Comparison of ENCODE assay signal across 19 mouse cellular contexts in the genomic region with DNA sequence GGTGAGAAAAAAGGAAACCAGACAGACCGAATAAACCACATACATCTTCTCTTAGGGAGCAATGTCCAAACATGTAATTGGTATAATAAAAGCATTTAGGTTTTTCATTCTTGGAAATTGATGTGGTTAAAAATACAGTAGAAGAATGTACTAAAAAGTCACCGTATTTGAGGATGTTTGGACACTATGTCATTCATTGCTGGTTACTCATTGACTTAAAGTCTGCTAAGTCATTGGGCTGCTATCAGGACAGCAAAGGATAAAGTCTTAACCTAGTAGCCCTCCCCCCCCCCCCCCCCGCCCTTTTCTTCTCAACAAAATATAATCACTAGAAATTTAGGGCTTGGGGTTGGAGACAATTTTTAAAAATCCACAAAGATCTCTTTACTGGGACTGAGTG.
"Had no signal": no experiment of that assay in that cellular context is flagged by ENCODE, and none has a peak within 500 bp of the region (broad histone marks: within the 10 kb centered on the region; RNA-seq: fewer than 3 reads in every experiment).

No protein-coding gene starts in this region.

- H3K9ac ChIP-seq: limb, embryonic 12.5 days; limb, embryonic 15.5 days; liver, embryonic 15.5 days; lung, embryonic 14.5 days; midbrain, embryonic 12.5 days; midbrain, embryonic 15.5 days; neural tube, embryonic 12.5 days; neural tube, embryonic 15.5 days; stomach, embryonic 15.5 days had no signal

- H3K36me3 ChIP-seq: limb, embryonic 12.5 days; limb, embryonic 15.5 days; liver, embryonic 15.5 days; midbrain, embryonic 12.5 days; midbrain, embryonic 15.5 days; neural tube, embryonic 12.5 days; neural tube, embryonic 15.5 days; stomach, embryonic 15.5 days had no signal

- H3K4me2 ChIP-seq: limb, embryonic 12.5 days; limb, embryonic 15.5 days; liver, embryonic 15.5 days; lung, embryonic 14.5 days; midbrain, embryonic 12.5 days; midbrain, embryonic 15.5 days; neural tube, embryonic 12.5 days; neural tube, embryonic 15.5 days; stomach, embryonic 15.5 days had no signal

- H3K4me3 ChIP-seq: limb, embryonic 12.5 days; limb, embryonic 15.5 days; liver, embryonic 15.5 days; midbrain, embryonic 12.5 days; midbrain, embryonic 15.5 days; neural tube, embryonic 12.5 days; neural tube, embryonic 15.5 days; stomach, embryonic 15.5 days had no signal

- H3K4me1 ChIP-seq: limb, embryonic 12.5 days; limb, embryonic 15.5 days; midbrain, embryonic 12.5 days; midbrain, embryonic 15.5 days; neural tube, embryonic 12.5 days; neural tube, embryonic 15.5 days; stomach, embryonic 15.5 days had no signal

- ATAC-seq: lung, postnatal 0 days; midbrain, embryonic 15.5 days had no signal

- H3K9me3 ChIP-seq: limb, embryonic 12.5 days; limb, embryonic 15.5 days; liver, embryonic 15.5 days; midbrain, embryonic 12.5 days; midbrain, embryonic 15.5 days; neural tube, embryonic 12.5 days; neural tube, embryonic 15.5 days; stomach, embryonic 15.5 days had no signal

- DNase-seq: kidney, adult 18-20 months; kidney, postnatal 36 days; left cerebral cortex, postnatal 4 days; lung, embryonic 14.5 days; retina, postnatal 1 day; right cerebral cortex, postnatal 25 days; spleen, adult 18-20 months; thymus, postnatal 36 days had no signal

- H3K27ac ChIP-seq: kidney, postnatal 0 days; limb, embryonic 12.5 days; limb, embryonic 15.5 days; liver, embryonic 15.5 days; macrophage; midbrain, embryonic 12.5 days; midbrain, embryonic 15.5 days; neural tube, embryonic 12.5 days; neural tube, embryonic 15.5 days; stomach, embryonic 15.5 days had no signal

- H3K27me3 ChIP-seq: limb, embryonic 12.5 days; limb, embryonic 15.5 days; liver, embryonic 15.5 days; midbrain, embryonic 12.5 days; midbrain, embryonic 15.5 days; neural tube, embryonic 12.5 days; neural tube, embryonic 15.5 days; stomach, embryonic 15.5 days had no signal
